Mouse (Mus musculus) brain, embryonic 14.5 days (tissue): ENCODE results near the gene Abcc12.

ENCODE experiments used
- CTCF ChIP-seq: fragments of 200-500 bp; IDR thresholded peaks from 2 replicates; pipeline ENCODE4 v1.5.1; 2012; ENCODE audit warnings: inconsistent platforms, mild to moderate bottlenecking, moderate library complexity, borderline replicate concordance; ENCODE audit not compliant: insufficient read depth, insufficient read length; ENCODE audit errors: extremely low read depth
- POLR2A ChIP-seq: fragments of 200-500 bp; IDR thresholded peaks from 2 replicates; pipeline ENCODE4 v1.6.1; 2012; ENCODE audit warnings: mild to moderate bottlenecking, inconsistent platforms, borderline replicate concordance; ENCODE audit not compliant: poor library complexity, insufficient read depth, insufficient read length, severe bottlenecking; ENCODE audit errors: extremely low read depth

GRCm38 (mm10) chr8:86578693-86579092 lies 1.8 kb downstream of the Abcc12 start:
- no peak for TF ChIP-seq CTCF
- TF ChIP-seq POLR2A = no peak
